Mouse (Mus musculus): ENCODE data around the gene Maml2. TPM values are rescaled to one million over a fixed set of nuclear protein-coding genes. Genes with fewer than 3 reads are reported as not detected.

Maml2 gene
- polyA plus RNA-seq, 1 experiment from 2014 or later = 11.5 TPM

DNA sequence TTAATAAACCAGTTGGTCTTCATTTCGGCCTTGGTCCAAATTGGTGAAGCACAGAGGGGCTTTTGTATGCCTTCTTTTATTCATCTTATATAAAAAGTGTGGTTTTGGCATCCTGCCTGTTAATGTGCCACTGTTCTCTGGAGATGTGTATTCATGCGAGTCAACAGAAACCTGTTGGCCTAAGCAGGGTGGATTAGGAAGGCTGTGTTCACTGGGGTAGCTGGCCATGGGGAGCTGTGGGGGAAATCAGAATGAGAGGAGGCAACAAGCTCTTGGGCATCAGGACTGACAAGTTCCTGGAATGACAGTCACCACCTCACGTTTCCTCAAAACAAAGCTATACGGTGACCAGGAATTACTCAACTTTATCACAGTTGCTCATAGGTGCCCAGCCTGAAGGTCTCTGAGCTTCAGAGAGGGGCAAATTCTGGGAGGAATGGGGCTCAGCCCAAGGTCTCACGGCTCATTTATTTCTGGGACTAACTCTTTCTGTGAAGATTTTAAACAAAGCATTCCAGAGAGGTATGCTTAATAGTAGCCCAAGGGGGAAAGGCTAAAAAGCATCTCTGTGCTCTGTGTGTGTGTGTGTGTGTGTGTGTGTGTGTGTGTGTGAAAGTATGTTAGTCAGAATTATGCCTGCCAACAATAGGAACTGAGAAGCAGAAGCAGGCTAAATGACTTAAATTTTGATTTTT lies 228.0 kb downstream of the Maml2 start:
- H3K9ac ChIP-seq (replicated peaks) = no peak overlapping the region
- no peak overlapping the region for H3K4me3 ChIP-seq (replicated peaks)
- peaks cover 30% of the 10 kb centered on the region for H3K4me1 ChIP-seq (replicated peaks)
- ATAC-seq = no peak
- H3K27me3 ChIP-seq = no peaks in the 10 kb centered on the region
- H3K36me3 ChIP-seq = no peaks in the 10 kb centered on the region
- H3K4me2 ChIP-seq (replicated peaks) = no peak overlapping the region
- no peak overlapping the region for H3K27ac ChIP-seq
- H3K9me3 ChIP-seq = no peaks in the 10 kb centered on the region
- 49% methylated on average over 5 of the region's 5 CpGs for WGBS

GRCm38 (mm10) chr9:13530575-13530974 lies 232.8 kb downstream of the Maml2 start:
- H3K27me3 ChIP-seq = no peaks in the 10 kb centered on the region

DNA sequence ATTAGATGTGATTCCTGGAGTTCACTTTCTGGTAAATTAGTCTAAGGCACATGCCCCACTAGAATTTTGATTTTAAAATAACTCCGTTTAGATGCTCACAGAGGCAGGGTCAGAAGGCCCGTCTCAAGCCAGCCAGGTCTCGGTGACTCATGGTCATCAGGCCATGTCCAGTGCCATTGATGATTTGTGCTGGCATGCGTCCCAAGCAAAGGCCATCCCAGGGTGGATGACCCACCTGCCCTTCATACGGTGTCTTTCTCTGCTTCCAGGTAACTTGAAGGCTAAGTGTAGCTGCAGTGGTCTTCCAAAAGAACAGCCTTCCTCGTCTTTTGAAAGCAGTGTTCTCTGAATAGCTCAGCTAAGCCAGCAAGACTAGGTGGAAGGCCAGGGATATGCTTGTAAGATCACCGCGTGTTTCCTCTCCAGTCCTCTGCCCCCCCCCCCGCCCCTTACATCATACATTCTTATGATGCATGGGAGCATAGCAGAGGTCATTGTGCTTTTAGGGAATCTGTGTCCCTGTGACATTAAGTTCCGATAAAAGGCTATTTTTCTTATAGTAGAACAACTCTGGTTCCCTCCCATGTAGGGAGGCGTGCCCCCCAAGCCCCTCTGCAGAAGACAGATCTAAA lies 235.4 kb downstream of the Maml2 start:
- no peak overlapping the region for H3K9ac ChIP-seq (replicated peaks)
- H3K27me3 ChIP-seq = no peaks in the 10 kb centered on the region
- H3K9me3 ChIP-seq = peaks cover 4% of the 10 kb centered on the region; the same call in 1 of the 2 replicates
- H3K36me3 ChIP-seq = peaks cover 4% of the 10 kb centered on the region; the same call in 1 of the 2 replicates
- H3K4me3 ChIP-seq (replicated peaks) = no peak overlapping the region
- H3K4me1 ChIP-seq (replicated peaks) = peaks cover 41% of the 10 kb centered on the region
- 0 out of 2 replicates have a peak overlapping the region, but pooled peaks have one; percentile 14 for H3K27ac ChIP-seq
- no peak for ATAC-seq
- no peak overlapping the region for H3K4me2 ChIP-seq (replicated peaks)
- 75% methylated on average over 11 of the region's 11 CpGs for WGBS

More at GRCm38 (mm10) chr9:13530575-13530974, 232.8 kb downstream of the Maml2 start:
- WGBS = 90% methylated on average over 4 of the region's 4 CpGs
- Histone ChIP-seq H3K4me3 (replicated peaks) (no peak overlapping the region), H3K36me3 (peaks cover 4% of the 10 kb centered on the region; the same call in 1 of the 2 replicates), H3K4me1 (replicated peaks) (peaks cover 40% of the 10 kb centered on the region), H3K9me3 (peaks cover 4% of the 10 kb centered on the region; the same call in 1 of the 2 replicates), H3K9ac (replicated peaks) (no peak overlapping the region), H3K4me2 (replicated peaks) (no peak overlapping the region), H3K27ac (no peak overlapping the region)
- ATAC-seq = no peak

DNA sequence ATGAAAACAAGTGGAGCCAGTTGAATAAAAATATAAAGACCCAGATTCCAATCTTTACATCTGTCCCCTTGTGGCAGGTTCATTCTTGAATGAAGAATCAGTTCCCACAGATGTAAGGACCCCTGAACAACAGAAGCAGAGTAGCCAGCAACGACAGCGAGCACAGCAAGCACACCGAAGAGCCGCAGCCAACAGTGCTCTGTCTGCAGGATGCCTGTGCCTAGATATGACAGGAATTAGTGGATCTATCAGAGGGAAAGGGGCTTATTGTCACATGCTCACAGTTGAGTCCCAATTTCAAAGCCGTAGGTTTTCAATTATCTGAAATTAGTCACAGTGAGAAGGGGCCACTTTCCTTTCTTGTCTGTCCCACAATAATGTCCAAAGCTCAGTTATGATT lies 238.0 kb downstream of the Maml2 start:
- WGBS = 17% methylated on average over 5 of the region's 5 CpGs
- Histone ChIP-seq H3K9ac (replicated peaks) (no peak overlapping the region), H3K36me3 (peaks cover 4% of the 10 kb centered on the region; the same call in 1 of the 2 replicates), H3K4me1 (replicated peaks) (peaks cover 51% of the 10 kb centered on the region), H3K4me2 (replicated peaks) (peak overlapping the region; percentile 11; the same call in 1 of the 2 replicates), H3K27ac (peak overlapping the region; percentile 25; the same call in 1 of the 2 replicates), H3K4me3 (replicated peaks) (no peak overlapping the region), H3K9me3 (peaks cover 4% of the 10 kb centered on the region; the same call in 1 of the 2 replicates), H3K27me3 (no peaks in the 10 kb centered on the region)
- ATAC-seq = peak; percentile 58

- H3K27ac ChIP-seq = peak overlapping the region; percentile 25; the same call in 1 of the 2 replicates
- no peaks in the 10 kb centered on the region for H3K27me3 ChIP-seq
- H3K4me2 ChIP-seq (replicated peaks) = no peak overlapping the region
- H3K4me3 ChIP-seq (replicated peaks) = no peak overlapping the region
- no peak overlapping the region for H3K9ac ChIP-seq (replicated peaks)
- peaks cover 55% of the 10 kb centered on the region for H3K4me1 ChIP-seq (replicated peaks)
- 52% methylated on average over 12 of the region's 12 CpGs for WGBS
- ATAC-seq = no peak
- peaks cover 4% of the 10 kb centered on the region; the same call in 1 of the 2 replicates for H3K9me3 ChIP-seq
- peaks cover 4% of the 10 kb centered on the region; the same call in 1 of the 2 replicates for H3K36me3 ChIP-seq
These were observed 238.9 kb downstream of the Maml2 start for GRCm38 (mm10) chr9:13536419-13537261.

DNA sequence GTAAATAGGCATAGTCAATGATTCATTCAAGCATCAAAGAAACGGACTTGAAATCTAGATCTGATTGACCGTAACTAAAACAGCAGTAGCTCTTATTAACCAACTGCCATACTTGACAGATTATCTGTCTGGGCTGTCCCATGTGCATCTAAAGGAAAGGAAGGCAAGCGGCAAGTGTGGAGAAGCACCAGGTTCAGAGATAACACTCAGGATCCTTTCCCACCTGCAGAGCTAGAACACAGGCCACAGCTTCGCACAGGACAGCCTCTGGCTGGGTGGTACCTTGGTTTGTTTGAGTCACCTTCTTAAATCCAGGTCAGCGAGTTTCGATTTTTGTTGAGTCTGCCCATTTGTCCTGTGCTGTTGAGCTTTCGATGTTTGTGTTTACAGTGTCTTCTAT lies 240.4 kb downstream of the Maml2 start:
- Histone ChIP-seq H3K27ac (no peak overlapping the region), H3K4me2 (replicated peaks) (no peak overlapping the region), H3K4me1 (replicated peaks) (peaks cover 43% of the 10 kb centered on the region), H3K27me3 (no peaks in the 10 kb centered on the region), H3K9ac (replicated peaks) (no peak overlapping the region), H3K9me3 (peaks cover 4% of the 10 kb centered on the region; the same call in 1 of the 2 replicates), H3K4me3 (replicated peaks) (no peak overlapping the region), H3K36me3 (peaks cover 4% of the 10 kb centered on the region; the same call in 1 of the 2 replicates)
- 75% methylated on average over 7 of the region's 7 CpGs for WGBS
- ATAC-seq = no peak

GRCm38 (mm10) chr9:13539535-13539934 lies 241.8 kb downstream of the Maml2 start:
- peaks cover under 1% of the 10 kb centered on the region; the same call in 1 of the 2 replicates for H3K9me3 ChIP-seq
- 41% methylated on average over 4 of the region's 4 CpGs for WGBS
- H3K4me3 ChIP-seq (replicated peaks) = no peak overlapping the region
- no peak overlapping the region for H3K9ac ChIP-seq (replicated peaks)
- peaks cover 51% of the 10 kb centered on the region for H3K4me1 ChIP-seq (replicated peaks)
- no peak for ATAC-seq
- H3K36me3 ChIP-seq = no peaks in the 10 kb centered on the region
- H3K4me2 ChIP-seq (replicated peaks) = no peak overlapping the region
- H3K27ac ChIP-seq = no peak overlapping the region
- H3K27me3 ChIP-seq = no peaks in the 10 kb centered on the region

DNA sequence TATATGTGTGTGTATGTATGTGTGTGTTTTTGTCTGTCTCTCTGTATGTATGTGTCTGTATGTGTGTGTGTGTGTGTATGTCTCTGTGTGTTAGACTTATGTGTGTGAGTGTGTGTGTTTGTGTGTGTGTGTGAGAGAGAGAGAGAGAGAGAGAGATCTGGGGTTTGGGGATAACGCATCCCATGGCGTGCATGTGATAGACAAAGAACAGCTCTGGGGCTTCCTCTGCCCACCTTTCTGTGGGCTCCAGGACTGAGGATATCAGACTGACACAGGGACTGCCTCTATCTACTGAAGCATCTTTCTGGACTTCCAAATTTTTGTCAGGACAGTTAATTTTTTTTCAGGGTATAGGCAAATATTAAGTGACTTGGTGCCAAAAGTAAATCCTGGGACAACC lies 242.5 kb downstream of the Maml2 start:
- no peaks in the 10 kb centered on the region for H3K27me3 ChIP-seq

DNA sequence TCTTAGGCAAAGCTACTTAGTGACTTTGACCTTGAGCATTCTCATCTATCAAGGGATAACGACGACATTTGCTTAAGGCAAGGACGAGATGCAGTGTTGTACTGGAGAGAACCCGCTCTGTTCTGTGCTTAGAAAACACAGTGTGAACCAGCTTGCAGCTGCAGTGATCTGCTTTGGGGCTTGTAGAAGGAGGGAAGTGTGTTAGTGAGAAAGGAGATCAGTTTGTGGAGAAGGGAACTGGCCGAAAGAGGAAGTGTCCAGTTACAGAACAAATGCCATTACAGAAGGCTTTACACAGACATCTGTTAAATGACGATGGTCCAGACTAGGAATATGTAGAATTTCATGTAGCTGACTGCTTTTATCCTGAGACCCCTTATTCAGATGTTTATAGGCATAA lies 243.0 kb downstream of the Maml2 start:
- no peaks in the 10 kb centered on the region for H3K27me3 ChIP-seq
- H3K4me2 ChIP-seq (replicated peaks) = no peak overlapping the region
- no peak overlapping the region for H3K4me3 ChIP-seq (replicated peaks)
- peaks cover 49% of the 10 kb centered on the region for H3K4me1 ChIP-seq (replicated peaks)
- H3K9me3 ChIP-seq = no peaks in the 10 kb centered on the region
- H3K36me3 ChIP-seq = no peaks in the 10 kb centered on the region
- WGBS = 67% methylated on average over 6 of the region's 6 CpGs
- no peak overlapping the region for H3K9ac ChIP-seq (replicated peaks)
- no peak overlapping the region for H3K27ac ChIP-seq
- no peak for ATAC-seq

More for the DNA sequence above, 242.5 kb downstream of the Maml2 start:
- H3K4me3 ChIP-seq (replicated peaks) = no peak overlapping the region
- H3K4me2 ChIP-seq (replicated peaks) = no peak overlapping the region
- H3K4me1 ChIP-seq (replicated peaks) = peaks cover 51% of the 10 kb centered on the region
- no peaks in the 10 kb centered on the region for H3K9me3 ChIP-seq
- WGBS = 92% methylated on average over 2 of the region's 2 CpGs
- ATAC-seq = no peak
- no peak overlapping the region for H3K27ac ChIP-seq
- H3K9ac ChIP-seq (replicated peaks) = no peak overlapping the region
- H3K36me3 ChIP-seq = no peaks in the 10 kb centered on the region

GRCm38 (mm10) chr9:13543167-13543566 lies 245.4 kb downstream of the Maml2 start:
- 48% methylated on average over 8 of the region's 8 CpGs for WGBS
- Histone ChIP-seq H3K4me2 (replicated peaks) (0 out of 2 replicates have a peak overlapping the region, but pooled peaks have one; percentile 5), H3K36me3 (no peaks in the 10 kb centered on the region), H3K9ac (replicated peaks) (0 out of 2 replicates have a peak overlapping the region, but pooled peaks have one; percentile 19), H3K4me3 (replicated peaks) (no peak overlapping the region), H3K9me3 (no peaks in the 10 kb centered on the region), H3K27me3 (no peaks in the 10 kb centered on the region), H3K27ac (peak overlapping the region; percentile 51; the same call in 1 of the 2 replicates), H3K4me1 (replicated peaks) (peaks cover 37% of the 10 kb centered on the region)
- ATAC-seq = no peak; the same call in 1 of the 2 replicates

- Histone ChIP-seq H3K9me3 (no peaks in the 10 kb centered on the region), H3K27ac (no peak overlapping the region), H3K9ac (replicated peaks) (no peak overlapping the region), H3K4me3 (replicated peaks) (no peak overlapping the region), H3K36me3 (no peaks in the 10 kb centered on the region), H3K4me1 (replicated peaks) (peaks cover 29% of the 10 kb centered on the region), H3K27me3 (no peaks in the 10 kb centered on the region), H3K4me2 (replicated peaks) (no peak overlapping the region)
- WGBS = 44% methylated on average over 8 of the region's 8 CpGs
- ATAC-seq = no peak
These were observed 246.4 kb downstream of the Maml2 start for GRCm38 (mm10) chr9:13544133-13544532.
